Mouse (Mus musculus) kidney, postnatal 0 days (tissue): ENCODE measurements around the gene Adat2. TPM values are rescaled to one million over a fixed set of nuclear protein-coding genes. Genes with fewer than 3 reads are reported as not detected.

Experiments used
- ATAC-seq: fragments of 200-750 bp; cut with Nextera tagmentation; replicated peaks from 2 replicates; pipeline ENCODE4 v1.8.0; 2017; ENCODE audit warnings: low read depth, moderate number of reproducible peaks, moderate TSS enrichment, moderate library complexity; ENCODE audit not compliant: low FRiP score
- DNase-seq: peaks from one replicate; pipeline ENCODE4 v3.0.0-alpha.2; 2016; ENCODE audit warnings: low spot score
- H3K27ac ChIP-seq: fragments of 300-500 bp; sonication (generic); 2 replicates; pipeline ENCODE4 v1.5.1; 2014; ENCODE audit warnings: mild to moderate bottlenecking
- H3K27me3 ChIP-seq: fragments of 300-500 bp; sonication (generic); 2 replicates; pipeline ENCODE4 v1.6.1; 2014; ENCODE audit warnings: low read length, mixed read lengths; ENCODE audit not compliant: insufficient read depth
- H3K36me3 ChIP-seq: fragments of 300-500 bp; sonication (generic); 2 replicates; pipeline ENCODE4 v1.6.1; 2014; ENCODE audit warnings: low read length, mixed read lengths; ENCODE audit not compliant: insufficient read depth
- H3K4me1 ChIP-seq: fragments of 300-500 bp; sonication (generic); replicated peaks from 2 replicates; pipeline ENCODE4 v1.6.1; 2014; ENCODE audit warnings: antibody characterized with exemption, low read length, mixed read lengths; ENCODE audit not compliant: insufficient read depth
- H3K4me2 ChIP-seq: fragments of 300-500 bp; sonication (generic); 2 replicates; pipeline ENCODE4 v1.6.1; 2014; ENCODE audit warnings: mild to moderate bottlenecking, low read length, moderate library complexity, mixed read lengths
- H3K4me3 ChIP-seq: fragments of 300-500 bp; sonication (generic); replicated peaks from 2 replicates; pipeline ENCODE4 v1.5.1; 2014; ENCODE audit warnings: low read depth, low read length
- H3K9ac ChIP-seq: fragments of 300-500 bp; sonication (generic); 2 replicates; pipeline ENCODE4 v1.6.1; 2014; ENCODE audit warnings: low read depth, low read length
- H3K9me3 ChIP-seq: fragments of 300-500 bp; sonication (generic); replicated peaks from 2 replicates; pipeline ENCODE4 v1.6.1; 2016; ENCODE audit warnings: low read length, inconsistent platforms, mixed read lengths
- CTCF ChIP-seq: IDR thresholded peaks from 2 replicates; pipeline ENCODE4 v1.5.1; 2016; ENCODE audit warnings: antibody characterized with exemption, low read depth, mild to moderate bottlenecking, moderate library complexity
- WGBS: fragments of 180-500 bp; shearing (Covaris S2); extraction: QIAGEN DNeasy Blood & Tissue Kit; methylation state at CpG from one replicate; pipeline ENCODE4 v1.1.7; 2014; 5-methylcytosine and 5-hydroxymethylcytosine counted together
- polyA plus RNA-seq: library from polyadenylated mRNA; unstranded; fragments of >200 nt; fragmentation: Nextera tagmentation; extraction: Ambion mirVana; gene quantifications from 2 replicates; pipeline ENCODE4 v1.2.1, GENCODE M21; 2015

The Adat2 gene
- polyA plus RNA-seq, 1 experiment from 2014 or later = 4.9 TPM

DNA sequence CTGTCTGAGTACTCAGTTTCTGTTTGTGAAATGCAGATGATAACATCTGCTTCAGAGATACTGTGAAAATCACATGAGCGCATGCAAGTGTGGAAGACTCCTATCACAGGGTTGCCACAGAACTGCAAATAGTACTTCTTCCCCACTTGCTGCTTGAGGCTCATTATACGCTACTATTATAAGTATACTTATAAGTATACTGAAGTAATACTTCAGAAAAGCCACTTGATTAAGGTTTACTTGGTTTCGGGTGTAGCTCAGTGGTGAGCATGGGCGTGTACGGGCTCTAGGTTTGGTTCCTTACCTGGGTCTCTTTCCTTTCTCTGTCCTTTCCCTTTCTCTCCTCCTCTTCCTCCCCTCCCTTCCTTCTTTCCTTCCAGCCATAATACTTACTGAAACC, 11.0 kb upstream of the Adat2 start:
- H3K27me3 ChIP-seq = no peaks in the 10 kb centered on the region
- TF ChIP-seq CTCF = no peak
- no peaks in the 10 kb centered on the region for H3K4me1 ChIP-seq
- no peak overlapping the region for H3K4me3 ChIP-seq
- H3K36me3 ChIP-seq = peaks cover 8% of the 10 kb centered on the region
- no peak overlapping the region for H3K4me2 ChIP-seq
- ATAC-seq (no peak), DNase-seq (no peak)
- H3K9me3 ChIP-seq = no peaks in the 10 kb centered on the region
- WGBS = 96% methylated on average over 5 of the region's 5 CpGs
- H3K9ac ChIP-seq = no peak overlapping the region
- no peak overlapping the region for H3K27ac ChIP-seq

DNA sequence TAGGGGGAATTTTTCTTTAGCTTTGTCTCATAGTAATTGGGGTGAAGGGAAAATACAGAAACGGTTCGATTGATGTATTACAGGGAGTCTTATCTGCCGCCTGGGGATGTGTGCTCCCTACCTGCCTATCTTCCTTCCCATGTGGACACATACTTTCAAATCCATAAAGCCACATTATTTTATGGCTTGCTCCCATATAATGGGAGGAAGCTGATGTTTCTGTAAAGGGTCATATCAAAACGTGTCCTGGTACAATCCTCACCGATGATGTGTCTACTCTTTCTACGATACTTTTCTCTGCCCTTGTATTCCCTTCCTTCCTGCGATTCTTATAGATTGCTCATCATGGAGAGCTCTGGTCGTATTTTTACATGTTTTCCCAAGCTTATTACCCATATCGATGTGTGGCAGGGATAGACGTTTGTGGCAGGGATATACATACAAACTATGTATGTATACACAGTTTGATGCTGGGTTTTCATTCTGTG, 848 bp downstream of the Adat2 start:
- TF ChIP-seq CTCF = no peak

DNA sequence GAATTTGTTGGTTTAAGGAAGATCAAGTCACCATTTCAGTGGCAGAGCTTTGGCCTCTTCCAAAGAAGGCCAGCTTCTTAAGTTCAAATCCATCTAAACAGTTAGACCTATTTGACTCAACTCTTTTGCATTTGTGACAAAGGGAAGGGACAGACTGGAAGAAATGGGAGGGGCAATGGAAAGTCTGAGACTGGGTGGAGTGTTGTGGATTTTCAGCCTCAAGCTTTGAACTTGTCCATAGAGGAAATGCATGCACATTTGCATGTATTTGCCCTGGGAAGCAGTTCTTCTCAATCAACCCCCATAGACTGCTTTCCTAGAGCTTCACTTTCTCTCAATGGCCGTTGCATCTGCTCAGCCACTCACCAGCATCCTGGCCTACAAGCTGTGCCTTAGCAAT, 1.6 kb downstream of the Adat2 start:
- no peak for TF ChIP-seq CTCF
- H3K36me3 ChIP-seq = no peaks in the 10 kb centered on the region
- no peaks in the 10 kb centered on the region for H3K9me3 ChIP-seq
- ATAC-seq (no peak), DNase-seq (no peak)
- 90% methylated on average over 1 of the region's 1 CpGs for whole genome bisulfite sequencing
- no peaks in the 10 kb centered on the region for H3K27me3 ChIP-seq
- no peak overlapping the region for H3K4me3 ChIP-seq
- H3K4me1 ChIP-seq = 0 out of 2 replicates have a peak, but pooled peaks cover 6% of the 10 kb centered on the region
- no peak overlapping the region for H3K27ac ChIP-seq
- H3K4me2 ChIP-seq = no peak overlapping the region
- H3K9ac ChIP-seq = no peak overlapping the region

More for the DNA sequence above, 848 bp downstream of the Adat2 start:
- 18% methylated on average over 10 of the region's 10 CpGs for WGBS
- Histone ChIP-seq H3K4me3 (peak overlapping the region; percentile 71), H3K4me1 (0 out of 2 replicates have a peak, but pooled peaks cover 6% of the 10 kb centered on the region), H3K27ac (peak overlapping the region; percentile 78), H3K9me3 (no peaks in the 10 kb centered on the region), H3K4me2 (peak overlapping the region; percentile 73), H3K9ac (peak overlapping the region; percentile 75), H3K36me3 (no peaks in the 10 kb centered on the region), H3K27me3 (no peaks in the 10 kb centered on the region)
- ATAC-seq (no peak), DNase-seq (no peak)

DNA sequence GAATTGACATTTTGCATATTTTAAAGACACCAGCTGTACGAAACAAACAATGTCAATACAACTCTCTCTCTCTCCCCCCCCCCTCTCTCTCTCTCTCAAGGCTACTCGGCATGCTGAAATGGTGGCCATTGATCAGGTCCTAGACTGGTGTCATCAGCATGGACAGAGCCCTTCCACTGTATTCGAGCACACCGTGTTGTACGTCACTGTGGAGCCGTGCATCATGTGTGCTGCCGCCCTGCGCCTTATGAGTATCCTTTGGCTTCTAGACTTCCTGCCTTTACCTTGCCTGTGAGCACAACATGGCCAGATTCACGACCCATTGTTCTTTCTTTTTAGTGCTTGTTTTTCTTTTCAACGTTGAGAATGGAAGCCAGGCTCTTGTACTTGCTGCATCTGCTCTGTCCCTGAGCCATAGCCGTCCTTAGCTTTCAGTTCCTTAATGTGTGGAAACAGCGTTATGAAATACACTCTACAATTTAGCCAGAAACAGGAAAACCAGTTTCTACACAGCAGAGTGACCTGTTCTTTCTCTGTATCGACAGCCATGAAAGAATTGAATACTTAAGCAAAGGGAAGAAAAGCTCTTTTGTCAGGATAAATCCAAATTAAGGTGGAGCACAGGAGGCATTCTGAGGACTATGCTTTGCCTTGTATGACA, 7.5 kb downstream of the Adat2 start:
- no peak for TF ChIP-seq CTCF
- Histone ChIP-seq H3K27me3 (no peaks in the 10 kb centered on the region), H3K4me3 (no peak overlapping the region), H3K9me3 (no peaks in the 10 kb centered on the region), H3K27ac (no peak overlapping the region), H3K36me3 (peaks cover 12% of the 10 kb centered on the region; the same call in 1 of the 2 replicates), H3K9ac (no peak overlapping the region), H3K4me2 (no peak overlapping the region), H3K4me1 (no peaks in the 10 kb centered on the region)
- 87% methylated on average over 13 of the region's 13 CpGs for WGBS
- ATAC-seq (no peak), DNase-seq (no peak)

DNA sequence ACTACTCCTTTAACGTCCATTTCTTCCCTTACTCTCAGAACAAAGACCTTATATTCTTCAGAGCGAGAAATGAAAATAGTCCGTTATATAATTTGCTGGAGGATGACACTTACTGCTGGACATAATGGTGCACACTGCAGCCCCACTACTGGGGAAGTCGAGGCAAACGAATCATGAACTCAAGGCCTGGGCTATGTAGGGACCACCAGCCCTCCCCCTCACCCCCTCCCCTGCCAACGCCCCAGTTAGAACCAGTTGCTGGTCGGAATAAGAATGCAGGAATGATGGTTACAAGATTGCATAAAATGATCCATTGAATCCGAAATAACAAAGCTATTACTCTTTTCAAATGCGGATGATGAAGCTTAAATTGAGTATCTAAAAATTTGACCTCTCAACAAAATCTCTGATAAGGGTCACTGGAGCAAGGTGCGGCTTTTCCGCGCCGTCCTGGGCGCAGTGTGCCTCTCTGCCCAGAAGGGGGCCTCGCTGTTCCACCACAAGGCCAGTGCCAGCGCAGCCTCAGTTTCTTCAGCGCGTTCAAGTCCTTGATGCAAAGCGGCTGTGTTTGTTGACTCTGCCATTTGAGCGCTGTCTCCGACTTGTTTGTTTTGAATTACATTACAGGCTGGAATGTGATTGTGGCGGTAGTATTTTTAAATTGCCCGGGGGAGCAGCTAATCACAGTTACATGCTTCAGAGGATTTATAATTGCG, 11.8 kb downstream of the Adat2 start:
- Histone ChIP-seq H3K9me3 (no peaks in the 10 kb centered on the region), H3K36me3 (peaks cover 12% of the 10 kb centered on the region; the same call in 1 of the 2 replicates), H3K27me3 (no peaks in the 10 kb centered on the region), H3K9ac (no peak overlapping the region), H3K4me2 (peak overlapping the region; percentile 47), H3K4me1 (no peaks in the 10 kb centered on the region), H3K4me3 (0 out of 2 replicates have a peak overlapping the region, but pooled peaks have one; percentile 0), H3K27ac (no peak overlapping the region)
- WGBS = 23% methylated on average over 24 of the region's 24 CpGs
- DNase-seq = peak; percentile 90
- peak; percentile 65 for ATAC-seq
- TF ChIP-seq CTCF = peak; percentile 95

DNA sequence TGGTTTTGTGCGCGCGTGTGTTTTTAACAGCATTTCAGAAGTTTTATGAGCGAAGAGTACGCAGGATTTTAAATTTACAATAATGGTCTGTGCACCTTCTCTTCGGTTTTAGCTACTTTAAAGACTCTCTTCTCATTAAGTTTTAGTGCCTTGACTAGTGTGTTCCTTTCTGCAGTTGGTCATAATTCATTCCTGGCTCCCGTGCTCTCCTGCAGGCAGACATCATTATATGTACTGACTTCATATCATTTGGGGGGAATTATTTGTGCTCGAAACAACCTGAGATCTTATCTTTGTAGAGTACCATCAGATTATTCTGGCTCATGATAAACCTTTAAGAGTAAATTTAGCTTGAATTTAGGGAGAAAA, 12.4 kb downstream of the Adat2 start:
- TF ChIP-seq CTCF = no peak
- ATAC-seq (0 out of 2 replicates have a peak, but pooled peaks have one; percentile 26), DNase-seq (no peak)
- Histone ChIP-seq H3K9ac (no peak overlapping the region), H3K4me3 (0 out of 2 replicates have a peak overlapping the region, but pooled peaks have one; percentile 0), H3K36me3 (peaks cover 12% of the 10 kb centered on the region; the same call in 1 of the 2 replicates), H3K4me2 (peak overlapping the region; percentile 47), H3K27me3 (no peaks in the 10 kb centered on the region), H3K4me1 (no peaks in the 10 kb centered on the region), H3K9me3 (no peaks in the 10 kb centered on the region), H3K27ac (no peak overlapping the region)
- 7% methylated on average over 8 of the region's 8 CpGs for WGBS
